Mouse (Mus musculus) left cerebral cortex, postnatal 36 days (tissue): ENCODE data around the gene Tm4sf5. TPM values are rescaled to one million over a fixed set of nuclear protein-coding genes. Genes with fewer than 3 reads are reported as not detected.
"Not testable (repeated sequence)": the region's sequence is repeated elsewhere in the genome, so short reads cannot be mapped to it uniquely, and the experiment has no call there.

Experiments used
- DNase-seq, 2 experiments: peaks; one replicate each; pipeline ENCODE4 v3.0.0; 2021 to 2022; ENCODE audit warnings: low spot score in 2 of 2, mixed read lengths in 1 of 2
- intact Hi-C: fragments of 180-260 bp; cut with DNase I; formaldehyde crosslinking; loops from one replicate; pipeline ENCODE4 v1.15.1; 2025
- total RNA-seq, 2 experiments: library from RNA; stranded (reverse); gene quantifications; 2 replicates each; pipeline ENCODE4 v1.2.3; 2021

Tm4sf5 gene
- total RNA-seq, 2 experiments from 2014 or later = not detected

DNA sequence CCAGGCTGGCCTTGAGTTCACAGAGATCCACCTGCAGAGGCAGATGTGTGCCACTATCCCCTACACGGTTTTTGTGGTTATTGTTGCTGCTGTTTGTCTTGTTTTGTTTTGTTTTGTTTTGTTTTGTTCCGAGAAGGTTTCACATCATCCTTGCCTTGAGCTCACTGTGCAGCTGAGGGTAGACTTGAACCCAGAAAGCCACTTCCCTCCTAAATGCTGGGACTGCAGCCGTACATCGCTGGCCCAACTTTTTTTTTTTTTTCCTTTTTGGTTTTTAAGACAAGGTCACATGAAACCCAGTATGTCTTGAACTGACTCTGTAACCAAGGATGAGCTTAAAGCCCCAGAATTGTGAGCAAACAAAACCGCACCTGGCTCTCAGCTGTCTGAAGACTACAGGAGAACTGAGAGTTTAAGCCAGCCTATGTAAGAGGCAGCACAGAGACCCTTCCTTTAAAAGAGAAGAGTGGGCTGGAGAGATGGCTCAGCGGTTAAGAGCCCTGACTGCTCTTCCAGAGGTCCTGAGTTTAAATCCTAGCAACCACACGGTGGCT is 2.0 kb downstream of the Tm4sf5 start:
- intact Hi-C loops = loop anchor here (5.0 kb wide), 3 partner anchors 55 to 95 kb away; partner anchors contain the start of genes Arrb2, Med11 and Pelp1
- DNase-seq = no peak

DNA sequence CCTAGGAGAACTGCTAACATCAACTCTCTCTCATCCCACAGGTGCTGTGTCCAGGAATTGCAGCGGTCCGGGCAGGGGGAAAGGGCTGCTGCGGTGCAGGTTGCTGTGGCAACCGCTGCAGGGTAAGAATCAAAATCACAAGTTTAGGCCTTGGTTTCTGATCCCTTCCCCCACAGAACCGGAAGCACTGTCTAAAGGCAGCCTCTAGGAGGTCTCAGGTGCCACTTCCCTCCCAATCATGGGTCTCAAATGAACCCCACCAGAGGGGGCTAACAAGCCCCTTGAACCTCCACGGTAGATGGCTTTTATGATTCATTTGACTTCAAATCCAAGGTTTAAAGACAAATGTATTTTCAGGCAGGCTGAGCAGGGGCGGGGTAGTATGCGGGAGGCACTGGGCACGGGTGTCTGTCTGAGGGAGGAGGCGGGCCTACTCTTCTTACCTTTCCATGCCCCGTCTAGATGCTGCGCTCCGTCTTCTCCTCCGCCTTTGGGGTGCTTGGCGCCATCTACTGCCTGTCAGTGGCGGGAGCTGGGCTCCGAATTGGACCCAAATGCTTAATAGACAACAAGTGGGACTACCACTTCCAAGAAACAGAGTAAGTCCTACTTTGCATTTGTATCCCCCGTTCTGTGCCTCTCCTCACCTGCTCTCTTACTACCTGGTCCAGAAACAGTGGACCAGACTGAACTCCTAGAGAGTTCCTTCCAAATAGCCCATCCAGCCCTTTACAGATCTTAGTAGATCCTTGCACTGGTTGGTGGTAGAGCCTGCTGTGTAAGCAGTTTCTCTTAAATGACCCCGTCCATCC is 4.9 kb downstream of the Tm4sf5 start:
- intact Hi-C loops = loop anchor here (5.0 kb wide), 3 partner anchors 58 to 98 kb away; partner anchors contain the start of genes Arrb2, Med11 and Pelp1
- DNase-seq = peak; percentile 21 to 41

DNA sequence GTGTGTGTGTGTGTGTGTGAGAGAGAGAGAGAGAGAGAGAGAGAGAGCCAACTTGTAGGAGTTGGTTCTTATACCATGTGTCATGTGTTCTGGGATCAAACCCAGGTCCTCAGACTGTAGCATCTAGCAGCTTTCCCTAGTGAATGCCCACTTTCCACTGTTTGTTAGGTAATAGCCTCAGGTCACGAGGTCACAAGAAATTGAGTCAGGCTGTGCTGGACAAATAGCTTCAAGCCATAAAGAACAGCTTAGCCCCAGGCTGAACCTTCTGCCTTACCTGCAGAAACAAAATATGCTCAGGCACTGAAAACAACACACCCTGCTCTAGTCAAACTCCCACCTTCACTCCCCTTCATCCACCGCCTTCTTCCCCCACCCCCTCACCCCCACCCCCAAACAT is 6.2 kb downstream of the Tm4sf5 start:
- DNase-seq = no peak
- intact Hi-C loops = no loop called here

DNA sequence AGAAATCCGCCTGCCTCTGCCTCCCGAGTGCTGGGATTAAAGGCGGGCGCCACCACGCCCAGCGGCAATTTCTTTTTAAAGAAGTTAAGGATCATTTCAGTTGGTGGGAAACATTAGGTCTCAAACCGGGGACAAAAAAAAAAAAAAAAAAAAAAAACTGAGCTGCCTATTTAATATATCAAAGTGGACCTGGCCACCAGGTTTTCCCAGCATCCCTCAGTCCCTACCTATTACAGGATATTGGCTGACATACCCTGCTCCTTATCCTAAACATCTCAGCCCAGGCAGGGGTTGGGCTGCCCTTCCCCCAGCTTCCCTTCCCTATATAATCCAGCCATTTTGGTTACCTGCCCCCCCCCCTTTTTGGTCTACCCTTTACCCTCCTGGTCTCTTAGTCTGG is 6.8 kb downstream of the Tm4sf5 start:
- DNase-seq = no peak
- intact Hi-C loops = no loop called here

DNA sequence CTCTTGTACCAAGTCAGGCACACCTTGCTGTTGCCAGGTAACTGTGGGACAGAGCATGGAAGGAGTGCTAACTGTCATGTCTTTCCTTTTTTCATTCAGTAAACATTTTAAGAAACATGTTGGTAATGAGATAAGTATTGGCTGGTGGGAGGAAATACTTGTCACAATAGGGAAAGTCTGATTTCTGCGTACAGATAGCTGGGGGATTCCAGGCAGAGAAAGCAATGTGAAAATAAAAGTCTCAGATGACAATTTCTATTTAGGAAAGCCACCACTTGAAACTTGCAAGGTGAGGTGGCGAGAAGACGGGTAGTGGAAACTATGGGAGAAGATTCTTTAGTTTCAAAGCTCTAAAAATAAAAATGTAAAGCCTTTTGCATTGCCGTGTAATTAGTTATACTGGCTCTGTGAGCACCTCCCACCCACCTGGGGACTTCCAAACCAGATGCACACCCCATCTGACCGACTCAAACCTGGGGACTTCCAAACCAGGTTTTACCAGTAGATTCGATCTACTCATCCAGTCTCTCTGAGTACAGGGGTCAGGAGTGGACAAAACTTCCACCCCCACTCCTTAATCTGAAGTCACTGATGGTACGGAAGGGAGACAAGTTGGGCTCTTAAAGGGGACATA is 7.8 kb downstream of the Tm4sf5 start:
- intact Hi-C loops = no loop called here
- DNase-seq = no peak

DNA sequence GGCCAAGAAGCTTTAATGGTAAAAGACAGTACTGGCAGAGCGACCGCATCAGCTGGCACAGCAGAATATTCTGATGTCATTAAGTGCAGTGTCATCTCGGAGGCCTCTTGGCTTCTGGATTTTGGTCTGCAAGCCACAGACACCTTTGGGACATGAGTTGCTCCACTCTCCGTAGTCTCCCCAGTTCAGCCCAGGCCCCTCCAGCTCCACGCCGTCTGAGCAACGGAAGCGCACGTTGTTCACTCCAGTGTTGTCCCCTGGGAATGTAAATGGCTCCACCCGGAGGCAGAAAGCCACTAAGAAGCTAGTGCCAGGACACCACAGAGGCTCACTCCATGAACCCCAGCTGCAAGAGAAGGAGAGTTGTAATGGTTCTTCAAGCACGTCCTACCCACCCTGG is 8.5 kb downstream of the Tm4sf5 start:
- intact Hi-C loops = no loop called here
- DNase-seq = no peak

DNA sequence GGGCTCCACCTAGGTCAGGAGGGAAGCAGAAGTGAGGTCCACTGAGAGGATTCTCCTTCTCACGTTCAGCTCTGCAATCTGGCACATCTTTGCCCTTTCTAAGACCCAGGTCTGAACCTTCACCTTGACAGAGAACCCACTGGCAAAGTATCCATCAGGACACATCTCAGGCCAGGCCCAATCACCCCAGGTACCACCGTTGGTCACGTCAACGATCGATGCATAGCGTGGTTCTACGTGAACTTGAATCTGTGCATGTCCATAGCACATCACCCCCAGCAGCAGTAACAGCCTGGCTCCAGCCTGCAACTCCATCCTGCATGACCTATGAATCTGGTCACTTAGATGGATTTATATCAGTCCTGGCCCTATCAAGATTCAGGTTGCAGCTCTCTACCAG is 9.2 kb downstream of the Tm4sf5 start, which contains the start of gene Vmo1:
Gene Vmo1, minus strand, starts transcription at position 329 of the 400 bp plus-strand sequence.
- DNase-seq = no peak
- intact Hi-C loops = no loop called here

DNA sequence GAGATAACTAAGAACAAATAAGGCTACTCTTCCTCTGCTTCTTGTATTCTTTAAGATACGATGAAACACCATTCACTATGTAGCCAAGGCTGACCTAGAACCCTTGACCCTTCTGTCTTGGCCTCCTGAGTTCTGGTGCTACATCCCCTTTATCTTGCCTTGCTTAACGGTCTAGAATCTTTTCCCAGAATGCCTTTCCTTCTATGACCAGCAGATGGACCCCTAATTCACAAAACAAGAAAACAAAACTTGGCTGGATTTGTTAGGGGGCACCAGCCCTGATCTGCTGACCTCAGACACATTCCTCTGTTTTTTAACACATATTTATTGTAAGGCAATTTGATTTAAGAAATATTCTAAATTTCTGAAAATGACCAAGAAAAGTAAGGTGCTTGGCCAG is 11.3 kb downstream of the Tm4sf5 start:
- DNase-seq = no peak
- intact Hi-C loops = loop anchor here (2.0 to 5.0 kb wide), 2 partner anchors 106 to 236 kb away; no protein-coding TSS in a partner anchor

DNA sequence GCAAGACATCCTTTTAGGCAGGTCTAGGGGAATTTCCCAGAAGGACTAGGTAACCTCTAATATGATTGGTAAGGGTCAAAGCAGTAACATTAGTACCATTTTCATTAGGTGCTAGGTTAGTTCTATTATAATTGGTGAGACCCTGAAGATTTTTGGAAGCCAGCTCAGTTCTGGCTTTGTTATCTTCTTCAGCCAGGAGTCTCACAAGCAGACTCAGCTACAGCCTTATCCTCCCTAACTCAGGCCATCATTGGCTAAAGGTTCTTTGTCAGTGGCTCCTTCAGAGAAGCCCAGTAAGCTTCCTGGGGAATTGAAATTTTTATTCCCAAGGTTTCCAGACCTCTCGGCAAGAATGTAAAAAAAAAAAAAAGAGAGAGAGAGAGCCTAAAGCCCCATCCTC is 13.4 kb downstream of the Tm4sf5 start:
- DNase-seq = no peak
- intact Hi-C loops = loop anchor here (5.0 kb wide), 1 partner anchor 234 kb away; no protein-coding TSS in a partner anchor

DNA sequence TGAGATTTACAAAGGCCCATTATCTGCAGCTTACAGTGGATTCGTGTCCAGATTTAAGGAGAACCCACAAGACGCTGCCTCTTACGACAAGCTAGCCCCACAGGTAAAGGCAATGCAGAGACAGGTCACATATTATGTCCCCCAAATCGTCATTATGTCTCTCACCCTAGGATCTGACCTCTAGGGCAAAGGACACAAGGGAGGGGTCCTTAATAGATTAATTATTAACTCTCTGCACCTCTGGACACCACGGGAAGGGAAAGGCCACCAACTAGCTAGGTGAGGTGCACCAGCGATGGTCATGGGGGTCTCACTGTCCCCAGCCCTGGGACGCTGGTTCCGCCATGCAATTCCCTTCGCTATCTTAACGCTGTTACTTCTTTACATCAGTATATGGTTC is 13.9 kb downstream of the Tm4sf5 start, which contains the start of gene Gltpd2:
Gene Gltpd2, plus strand, starts transcription at position 274 of the 400 bp plus-strand sequence.
- intact Hi-C loops = loop anchor here (5.0 kb wide), 1 partner anchor 233 kb away; no protein-coding TSS in a partner anchor
- no peak for DNase-seq

DNA sequence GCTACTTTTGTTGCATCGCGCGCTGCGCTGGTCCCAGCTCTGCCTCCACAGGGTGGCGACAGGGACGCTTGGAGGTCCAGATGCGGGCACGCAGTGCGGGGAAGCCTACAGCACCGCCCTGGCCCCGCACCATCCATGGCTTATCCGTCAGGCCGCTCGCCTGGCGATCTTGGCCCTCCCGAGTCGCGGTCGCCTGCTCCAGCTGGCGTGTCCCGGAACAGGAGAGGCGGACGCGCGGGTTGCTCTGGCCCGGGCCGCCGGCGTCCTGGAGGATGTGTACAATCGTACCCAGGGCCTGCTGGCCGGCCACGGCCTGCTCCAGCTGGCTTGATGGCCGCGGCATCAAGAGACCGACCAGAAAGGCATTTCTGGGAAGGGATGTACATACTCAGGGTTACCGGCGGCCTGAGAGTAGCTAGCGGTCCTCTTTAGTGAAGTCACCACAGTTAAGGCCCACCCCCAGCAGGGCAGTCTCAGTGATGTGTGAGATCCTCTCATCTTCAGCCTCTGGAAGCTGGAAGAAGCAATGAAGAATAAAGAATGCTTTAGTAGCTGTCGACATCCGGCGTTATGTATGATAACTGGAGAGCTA is 15.2 kb downstream of the Tm4sf5 start:
- no peak for DNase-seq
- intact Hi-C loops = no loop called here

DNA sequence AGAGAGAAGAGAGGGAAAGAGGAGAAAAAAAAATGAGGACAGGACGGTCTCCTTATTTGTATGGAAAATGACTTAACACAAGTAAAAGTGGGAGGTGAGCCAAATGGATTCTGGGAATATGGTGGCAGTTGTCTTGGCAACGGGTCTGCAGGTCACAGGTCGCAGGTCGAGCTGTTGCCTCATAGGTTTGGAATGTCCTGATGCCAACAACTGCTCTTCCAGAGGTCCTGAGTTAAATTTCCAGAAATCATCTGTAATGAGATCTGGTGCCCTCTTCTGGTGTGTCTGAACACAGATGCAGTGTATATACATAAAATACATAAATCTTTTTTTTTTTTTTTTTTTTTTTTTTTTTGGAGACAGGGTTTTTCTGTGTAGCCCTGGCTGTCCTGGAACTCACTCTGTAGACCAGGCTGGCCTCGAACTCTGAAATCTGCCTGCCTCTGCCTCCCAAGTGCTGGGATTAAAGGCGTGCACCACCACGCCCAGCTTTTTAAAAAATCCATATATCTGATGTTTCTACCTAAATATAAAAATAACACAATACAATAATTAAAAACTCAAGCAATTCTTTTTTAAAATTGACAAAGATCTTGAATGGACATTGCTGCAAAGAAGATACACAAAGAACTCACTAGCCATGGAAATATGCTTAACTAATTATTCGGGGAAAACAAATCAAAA is 18.4 kb downstream of the Tm4sf5 start:
- DNase-seq, intact Hi-C loops: not testable (repeated sequence)

DNA sequence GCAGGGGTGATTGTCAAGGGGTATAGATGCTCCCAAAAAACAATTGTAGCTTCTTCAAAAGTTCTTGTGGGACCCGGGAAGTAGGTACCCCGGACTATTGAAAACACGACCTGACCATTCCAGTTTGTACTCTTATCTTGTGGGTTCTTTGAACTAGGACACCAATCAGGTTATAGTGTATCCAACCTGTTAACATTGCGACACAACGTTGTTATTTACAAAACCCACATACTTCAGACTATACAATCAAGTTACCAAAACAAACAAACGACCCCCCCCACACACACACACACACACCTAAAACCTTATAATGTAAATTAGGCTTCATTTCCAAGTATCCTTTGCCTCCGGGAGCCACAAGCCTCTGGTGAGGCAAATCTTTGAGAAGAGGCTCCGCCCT is 19.7 kb downstream of the Tm4sf5 start:
- intact Hi-C loops = no loop called here
- no peak for DNase-seq

DNA sequence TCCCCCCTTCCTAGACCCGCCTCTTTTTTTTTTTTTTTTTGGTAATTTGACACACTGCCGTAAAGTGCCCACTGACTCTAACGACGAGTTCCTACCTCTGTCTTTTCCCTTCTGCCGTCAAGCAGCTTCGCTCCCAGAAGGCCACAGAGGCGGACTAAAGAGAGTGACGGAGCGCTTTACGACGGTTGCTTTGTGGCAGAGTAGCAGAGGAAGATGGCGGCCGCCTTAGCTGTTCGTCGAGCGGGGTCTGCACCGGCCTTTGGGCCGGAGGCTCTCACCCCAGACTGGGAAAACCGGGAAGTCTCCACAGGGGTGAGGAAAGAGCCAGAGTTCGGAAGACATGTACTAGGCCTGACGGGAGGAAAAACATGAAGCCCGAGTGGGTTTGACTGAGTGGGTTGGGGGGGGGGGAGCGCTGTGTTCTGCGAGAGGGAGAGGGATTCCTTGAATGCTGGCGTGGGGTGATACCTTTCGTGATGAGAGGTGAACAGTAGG is 20.2 kb downstream of the Tm4sf5 start, which contains the start of gene Psmb6:
Gene Psmb6, plus strand, starts transcription at position 184 of the 495 bp plus-strand sequence.
- intact Hi-C loops = no loop called here
- DNase-seq = peak; percentile 91 to 93

DNA sequence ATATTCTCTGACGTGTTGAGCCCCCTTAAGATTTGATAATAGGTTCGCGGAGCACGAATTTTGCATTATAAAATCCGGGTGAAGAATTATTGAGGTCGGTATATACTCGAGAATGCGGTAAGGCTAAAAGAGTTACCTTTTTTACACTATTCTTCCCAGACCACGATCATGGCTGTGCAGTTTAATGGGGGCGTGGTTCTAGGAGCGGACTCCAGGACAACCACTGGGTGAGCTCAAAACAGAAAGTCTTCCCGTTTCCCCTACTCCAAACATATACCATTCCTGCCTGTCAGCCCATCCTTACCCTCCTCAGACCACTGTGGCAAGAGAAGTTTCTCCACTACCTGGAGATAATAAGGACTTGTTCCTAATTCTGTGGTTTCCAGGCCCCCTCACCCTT is 20.7 kb downstream of the Tm4sf5 start:
- intact Hi-C loops = no loop called here
- DNase-seq = no peak

DNA sequence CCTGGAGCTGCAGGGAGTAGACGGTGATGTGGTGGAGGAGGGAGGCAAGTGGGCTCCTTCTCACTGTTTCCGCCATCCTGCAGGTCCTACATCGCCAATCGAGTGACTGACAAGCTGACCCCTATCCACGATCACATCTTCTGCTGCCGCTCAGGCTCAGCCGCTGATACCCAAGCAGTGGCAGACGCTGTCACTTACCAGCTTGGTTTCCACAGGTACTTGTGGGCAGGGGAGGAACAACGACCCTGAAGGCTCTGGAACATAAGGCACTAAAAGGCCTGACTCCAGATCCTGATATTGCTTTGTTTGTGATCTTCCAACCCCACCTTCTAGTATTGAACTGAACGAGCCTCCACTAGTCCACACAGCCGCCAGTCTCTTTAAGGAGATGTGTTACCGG is 21.2 kb downstream of the Tm4sf5 start:
- intact Hi-C loops = no loop called here
- DNase-seq = no peak

DNA sequence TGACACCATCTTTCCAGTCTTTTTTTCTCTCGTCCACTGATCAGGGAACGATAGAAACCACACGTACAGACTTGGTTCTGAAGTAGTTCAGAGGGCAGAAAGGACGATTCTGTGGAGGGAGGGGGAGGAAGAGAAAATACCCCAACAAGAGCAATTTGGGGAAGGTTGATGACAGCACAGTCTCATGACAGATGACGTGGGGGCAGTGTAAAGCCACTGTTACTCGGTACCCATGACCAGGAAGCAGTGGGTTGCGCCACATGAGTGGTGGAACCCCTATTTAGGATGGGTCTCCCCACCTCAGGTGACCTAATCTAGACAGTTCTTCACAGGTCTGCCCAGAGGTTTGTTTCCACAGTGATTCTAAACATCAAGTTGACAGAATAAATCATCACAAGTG is 23.6 kb downstream of the Tm4sf5 start:
- DNase-seq = no peak
- intact Hi-C loops = no loop called here

DNA sequence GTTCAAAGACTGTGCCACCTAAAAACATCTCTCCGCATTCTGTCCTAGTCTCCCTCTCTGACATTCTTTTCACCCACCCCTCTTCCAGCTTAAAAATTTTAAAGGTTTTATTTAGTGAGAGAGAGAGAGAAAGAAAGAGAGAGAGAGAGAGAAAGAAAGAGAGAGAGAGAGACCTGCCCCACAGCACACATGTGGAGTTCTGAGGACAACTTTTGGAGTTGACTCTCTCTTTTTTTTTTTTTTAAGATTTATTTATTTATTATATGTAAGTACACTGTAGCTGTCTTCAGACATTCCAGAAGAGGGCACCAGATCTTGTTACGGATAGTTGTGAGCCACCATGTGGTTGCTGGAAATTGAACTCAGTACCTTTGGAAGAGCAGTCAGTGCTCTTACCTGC is 26.0 kb downstream of the Tm4sf5 start:
- intact Hi-C loops, DNase-seq: not testable (repeated sequence)

DNA sequence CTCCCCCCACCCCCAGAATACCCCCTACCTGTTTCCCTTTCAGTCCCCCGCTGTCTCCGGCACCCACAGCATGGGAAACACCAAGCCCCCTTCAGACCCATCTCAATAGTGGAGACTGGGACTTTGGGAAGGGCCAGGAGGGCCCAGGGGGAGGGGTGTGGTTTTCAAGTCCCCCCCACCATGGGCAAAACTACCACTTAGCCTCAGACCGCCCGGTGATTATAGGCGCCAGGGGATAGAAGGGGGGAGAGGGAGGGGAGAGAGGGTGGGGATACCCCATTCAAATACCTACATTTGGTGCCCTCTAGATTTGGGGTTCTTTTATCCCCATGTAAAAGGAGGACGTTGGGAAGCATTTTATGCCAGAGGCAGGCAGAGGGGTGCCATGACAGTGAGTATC is 27.8 kb downstream of the Tm4sf5 start, which contains the start of gene Gm40193:
Gene Gm40193, minus strand, starts transcription at position 101 of the 400 bp plus-strand sequence.
- no peak for DNase-seq
- intact Hi-C loops = no loop called here
